Mouse (Mus musculus) cerebellum, adult 2 months (tissue): ENCODE data around the gene Ncstn.

ENCODE experiments used
- CTCF ChIP-seq: fragments of 200-500 bp; IDR thresholded peaks from 2 replicates; pipeline ENCODE4 v1.5.1; 2011; ENCODE audit warnings: low read depth, mild to moderate bottlenecking, control low read depth, low read length, moderate library complexity, borderline replicate concordance; ENCODE audit not compliant: insufficient read depth
- POLR2A ChIP-seq: fragments of 200-500 bp; IDR thresholded peaks from 2 replicates; pipeline ENCODE4 v1.6.1; 2011; ENCODE audit warnings: low read length, control low read depth, borderline replicate concordance; ENCODE audit not compliant: insufficient read depth

- TF ChIP-seq POLR2A (no peak), CTCF (no peak)
Measured at GRCm38 (mm10) chr1:172046410-172046809, 36.2 kb downstream of the Ncstn start.
